Mouse (Mus musculus) right cerebral cortex, postnatal 25 days (tissue): ENCODE measurements around the gene Gtf2ird1.
"Not testable (repeated sequence)": the region's sequence is repeated elsewhere in the genome, so short reads cannot be mapped to it uniquely, and the experiment has no call there.

Experiments
- DNase-seq: peaks from one replicate; pipeline ENCODE4 v3.0.0; 2022

Gtf2ird1 gene

DNA sequence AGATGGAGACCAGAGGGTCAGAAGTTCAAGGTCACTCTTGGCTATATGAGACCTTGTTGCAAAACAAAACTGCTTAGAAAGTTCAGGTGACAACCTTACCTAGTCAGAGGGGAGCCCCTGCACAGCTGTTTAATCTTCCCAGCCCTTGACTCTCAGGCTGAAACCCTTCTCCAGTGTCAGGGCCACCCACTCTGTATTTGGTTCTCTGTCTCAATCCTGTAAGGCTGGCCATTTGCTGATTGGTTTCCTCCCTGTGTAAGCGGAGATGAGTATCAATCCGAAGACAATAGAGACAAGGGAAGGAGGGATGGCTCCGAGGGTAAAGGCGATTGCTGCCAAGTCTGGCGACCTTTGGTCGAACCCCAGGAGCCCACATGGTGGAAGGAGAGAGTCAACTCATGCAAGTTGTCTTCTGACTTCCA is 116.4 kb downstream of the Gtf2ird1 start:
- no peak for DNase-seq

DNA sequence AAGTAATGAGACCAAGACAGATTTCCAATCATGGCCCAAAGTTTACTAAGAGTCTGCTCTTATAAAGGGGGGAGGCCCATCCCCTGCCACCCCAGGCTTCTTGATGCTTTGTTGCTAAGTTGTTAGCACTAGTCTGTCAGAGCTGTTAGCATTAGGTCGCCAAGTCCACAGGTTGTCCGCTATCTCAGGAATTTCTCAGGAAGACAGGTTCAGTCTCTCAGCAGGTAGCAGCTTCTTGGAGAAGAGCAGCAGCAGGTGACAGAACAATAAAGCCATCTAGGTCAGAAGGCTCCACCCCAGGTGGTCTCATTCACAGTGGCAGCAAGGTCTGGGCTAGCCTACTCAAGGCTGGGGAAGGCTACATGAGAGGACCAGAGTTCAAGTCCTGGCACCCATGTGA is 119.5 kb downstream of the Gtf2ird1 start:
- not testable (repeated sequence) for DNase-seq

GRCm38 (mm10) chr5:134332743-134333142 is 123.8 kb downstream of the Gtf2ird1 start:
- DNase-seq, result no peak

- DNase-seq, result no peak
Measured at GRCm38 (mm10) chr5:134330082-134330481, 126.4 kb downstream of the Gtf2ird1 start.

- no peak for DNase-seq
Measured at GRCm38 (mm10) chr5:134329311-134329710, 127.2 kb downstream of the Gtf2ird1 start.

- no peak for DNase-seq
Measured at GRCm38 (mm10) chr5:134328482-134329001, 128.0 kb downstream of the Gtf2ird1 start.

DNA sequence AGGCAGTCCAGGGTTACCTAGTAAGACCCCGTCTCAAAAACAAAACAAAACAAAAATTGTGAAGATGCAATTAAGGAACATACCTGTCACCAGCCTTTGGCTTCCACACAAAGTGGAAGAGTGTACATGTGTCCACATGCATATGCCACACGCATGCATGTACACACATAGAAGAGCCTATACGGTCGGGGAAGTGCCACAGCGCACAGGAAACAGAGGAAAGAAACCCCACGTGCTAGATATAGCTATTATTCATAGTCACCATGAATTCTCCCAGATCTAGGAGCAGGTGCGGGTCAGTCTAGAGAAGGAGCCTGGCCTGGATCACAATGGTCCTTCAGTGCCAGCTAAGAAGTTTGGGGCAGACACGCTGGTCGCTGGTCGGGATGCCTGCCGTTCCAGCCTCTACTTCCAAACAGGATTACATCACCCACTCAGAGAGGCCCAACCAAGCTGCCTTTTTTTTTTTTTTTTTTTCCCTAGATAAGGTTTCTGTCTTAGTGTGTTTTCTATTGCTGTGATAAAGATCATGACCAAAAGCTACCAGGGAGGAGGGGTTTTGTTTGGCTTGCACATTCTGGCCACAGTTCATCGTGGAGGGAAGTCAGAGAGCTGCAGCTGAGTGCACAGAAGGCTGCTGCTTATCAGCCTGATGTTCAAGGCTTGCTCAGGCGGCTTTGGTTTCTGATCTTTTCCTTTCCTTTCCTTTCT is 130.5 kb downstream of the Gtf2ird1 start:
- no peak for DNase-seq

GRCm38 (mm10) chr5:134323869-134324268 is 132.6 kb downstream of the Gtf2ird1 start:
- no peak for DNase-seq

GRCm38 (mm10) chr5:134323311-134323710 is 133.2 kb downstream of the Gtf2ird1 start:
- no peak for DNase-seq

DNA sequence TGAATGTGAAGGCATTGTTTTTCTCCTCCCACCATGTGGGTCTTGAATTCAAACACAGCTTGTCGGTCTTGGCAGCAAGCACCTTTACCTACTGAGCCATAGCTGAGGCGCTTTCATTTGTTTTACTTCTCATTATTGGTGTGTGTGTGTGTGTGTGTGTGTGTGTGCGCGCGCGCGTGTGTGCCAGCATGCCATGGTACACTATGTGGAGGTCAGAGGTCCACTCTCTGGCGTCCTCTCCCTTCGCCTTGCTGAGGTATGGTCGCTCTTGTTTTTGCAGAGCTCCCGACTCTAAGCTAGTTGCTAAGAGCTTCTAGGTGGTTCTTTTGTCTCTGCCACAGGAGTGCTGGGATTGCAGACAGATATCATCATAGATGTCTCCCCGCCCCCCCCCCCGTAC is 134.2 kb downstream of the Gtf2ird1 start:
- no peak for DNase-seq

GRCm38 (mm10) chr5:134321699-134322098 is 134.8 kb downstream of the Gtf2ird1 start:
- no peak for DNase-seq

GRCm38 (mm10) chr5:134318903-134319302 is 137.6 kb downstream of the Gtf2ird1 start:
- DNase-seq, result no peak

DNA sequence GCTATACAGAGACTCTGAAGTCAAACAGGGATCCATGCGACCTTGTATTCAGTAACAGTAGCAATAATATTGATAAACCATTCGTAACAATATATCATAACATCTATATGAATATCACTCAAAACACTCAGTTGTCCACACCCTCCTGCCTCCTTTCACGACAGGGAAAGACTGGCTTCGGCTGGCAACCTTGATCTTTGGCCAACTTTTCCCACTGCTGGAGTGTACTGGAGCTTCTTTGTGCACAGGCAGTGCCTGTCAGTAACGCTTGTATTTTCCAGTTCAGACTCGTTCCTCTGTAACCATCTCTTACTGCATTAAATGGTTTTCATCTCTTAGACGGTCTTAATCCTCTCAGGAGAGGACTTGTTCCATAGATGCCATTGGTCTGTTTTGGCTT is 139.8 kb downstream of the Gtf2ird1 start:
- DNase-seq, result no peak

GRCm38 (mm10) chr5:134315623-134316350 is 140.7 kb downstream of the Gtf2ird1 start:
- DNase-seq, result no peak

DNA sequence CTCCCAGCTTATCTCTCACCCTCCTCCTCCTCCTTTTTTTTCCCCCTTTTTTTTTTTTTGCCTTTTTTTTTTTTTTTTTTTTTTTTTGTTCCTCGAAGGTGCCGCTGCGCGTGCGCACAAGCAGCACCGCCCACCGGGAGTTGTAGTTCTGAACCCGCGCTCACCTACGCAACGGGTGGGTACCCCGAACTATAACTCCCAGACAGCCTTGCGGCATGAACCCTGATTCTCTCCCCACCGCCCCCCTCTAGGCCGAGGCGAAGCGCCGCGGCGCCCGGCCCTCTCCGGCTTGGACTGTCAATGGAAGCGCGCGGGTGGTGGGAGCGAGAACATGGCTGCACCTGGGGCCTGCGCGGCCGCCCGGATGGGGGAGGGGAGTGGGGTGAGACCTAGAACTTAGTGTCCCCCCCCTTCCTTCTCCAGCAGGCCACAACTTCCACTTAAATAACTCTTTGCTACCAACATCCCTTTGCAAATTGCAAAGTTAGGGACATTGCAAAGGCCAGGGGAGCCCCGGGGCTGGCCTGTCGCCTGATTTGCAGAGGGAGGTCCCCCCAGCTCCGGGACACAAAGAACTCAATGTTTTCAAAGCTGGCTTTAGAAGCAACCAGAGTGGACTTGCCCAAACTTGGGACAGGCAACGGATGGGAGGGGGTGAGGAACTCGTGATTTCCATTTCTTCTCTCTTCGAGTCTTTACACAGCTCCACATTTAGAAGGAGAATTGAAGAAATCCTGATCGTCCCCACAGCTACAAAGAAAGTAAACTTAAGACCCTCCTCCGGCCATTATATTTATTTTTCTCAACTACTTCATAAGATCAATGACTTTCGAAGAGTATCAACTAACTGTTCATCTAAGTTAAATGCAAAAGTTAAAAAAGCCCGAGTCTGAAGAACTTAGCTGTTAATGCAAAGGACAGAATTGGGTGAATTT is 141.6 kb downstream of the Gtf2ird1 start, which contains the start of gene Gtf2i:
Gene Gtf2i, minus strand, starts transcription at position 73 of the 935 bp plus-strand sequence.
- DNase-seq, result peak; percentile 95

DNA sequence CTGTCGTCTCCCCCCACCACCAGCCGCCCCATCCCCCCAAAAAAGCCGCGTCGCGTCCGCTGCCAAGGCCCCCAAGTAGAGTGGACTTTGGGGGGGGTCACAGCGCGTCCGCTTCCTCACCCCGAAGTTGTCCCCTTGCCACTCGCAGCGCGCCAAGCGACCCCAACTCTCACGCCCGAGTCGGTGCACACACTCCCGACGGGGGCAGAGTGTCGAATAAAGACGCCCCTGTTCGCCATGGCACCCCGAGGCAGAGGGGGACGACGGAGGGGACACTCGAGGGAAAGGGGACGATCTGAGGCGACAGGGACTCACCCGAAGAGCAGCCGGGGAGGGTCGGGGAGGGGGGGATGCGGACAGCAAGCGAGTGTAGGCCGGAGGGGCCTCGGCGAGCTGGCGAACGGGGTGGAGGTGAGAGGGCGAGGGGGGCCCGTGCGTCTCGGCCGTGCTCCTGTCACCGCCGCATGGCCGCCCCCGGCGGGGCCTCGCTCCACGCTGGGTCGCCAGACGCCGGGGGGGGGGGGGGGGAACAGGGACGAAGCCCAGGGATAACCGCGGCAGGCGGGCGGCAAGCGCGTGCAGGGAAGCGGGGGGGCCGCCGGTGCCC is 142.3 kb downstream of the Gtf2ird1 start:
- no peak for DNase-seq

DNA sequence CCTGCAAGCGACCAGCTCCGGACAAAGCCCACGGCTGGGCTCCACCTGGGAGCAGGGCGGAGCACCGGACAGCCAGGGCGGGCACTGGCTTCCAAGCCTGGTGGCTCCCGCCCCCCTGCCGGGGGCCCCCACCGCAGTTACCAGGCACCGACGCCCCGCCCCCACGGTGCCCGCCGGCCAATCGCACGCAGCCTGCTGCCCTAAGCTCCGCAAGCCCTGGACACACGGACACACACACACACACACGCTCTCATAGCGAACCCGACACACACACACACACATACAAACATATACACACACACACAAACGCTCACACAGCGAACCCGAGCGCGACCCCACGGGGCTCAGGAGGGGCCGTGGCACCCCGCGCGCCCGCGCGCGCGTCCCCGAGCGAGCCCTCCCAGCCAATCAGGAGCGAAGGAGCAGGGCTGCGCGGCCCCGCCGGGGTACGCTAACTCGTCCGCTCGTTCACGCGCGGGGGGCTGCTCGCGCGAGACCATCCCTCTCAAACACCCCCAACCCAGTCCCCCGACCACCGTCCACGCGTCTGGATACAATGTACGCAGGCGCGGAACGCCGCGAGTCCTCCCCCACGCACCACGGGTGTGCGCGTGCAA is 143.0 kb downstream of the Gtf2ird1 start:
- DNase-seq, result peak; percentile 89

DNA sequence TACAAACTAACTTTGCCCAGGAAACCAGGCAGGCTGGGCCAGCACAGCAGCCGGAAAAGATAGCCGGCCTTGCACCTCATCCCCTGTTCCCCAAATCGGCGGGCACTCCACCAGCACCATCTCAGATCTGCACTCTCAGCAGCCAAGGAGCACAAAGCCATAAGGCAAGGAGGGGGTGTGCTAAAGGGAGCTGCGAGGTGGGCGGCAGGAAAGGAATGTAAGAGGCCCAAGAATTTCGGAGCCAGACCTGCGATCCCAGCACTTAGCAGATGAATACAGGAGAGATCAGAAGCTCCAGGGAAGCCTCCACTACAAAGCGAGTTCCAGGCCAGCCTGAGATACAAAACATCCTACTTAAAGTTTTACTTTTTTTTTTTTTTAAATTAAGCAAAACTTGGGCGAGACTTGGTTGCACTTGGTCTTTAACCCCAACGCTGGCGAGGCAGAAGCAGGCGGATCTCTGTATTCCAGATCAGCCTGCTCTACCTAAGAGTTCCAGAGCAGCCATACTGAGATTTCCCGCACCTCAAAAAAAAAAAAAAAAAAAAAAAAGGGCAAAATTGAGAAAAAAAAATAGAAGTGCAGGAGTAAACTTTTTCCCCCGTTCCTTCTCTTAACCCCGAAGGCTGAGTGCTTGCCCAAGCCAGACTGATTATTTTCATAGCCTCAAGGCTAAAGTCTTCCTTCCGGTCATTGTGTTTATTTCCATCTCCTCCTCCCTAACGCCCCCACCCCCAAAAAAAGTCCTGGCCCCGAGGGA is 143.6 kb downstream of the Gtf2ird1 start:
- DNase-seq, result peak; percentile 68

DNA sequence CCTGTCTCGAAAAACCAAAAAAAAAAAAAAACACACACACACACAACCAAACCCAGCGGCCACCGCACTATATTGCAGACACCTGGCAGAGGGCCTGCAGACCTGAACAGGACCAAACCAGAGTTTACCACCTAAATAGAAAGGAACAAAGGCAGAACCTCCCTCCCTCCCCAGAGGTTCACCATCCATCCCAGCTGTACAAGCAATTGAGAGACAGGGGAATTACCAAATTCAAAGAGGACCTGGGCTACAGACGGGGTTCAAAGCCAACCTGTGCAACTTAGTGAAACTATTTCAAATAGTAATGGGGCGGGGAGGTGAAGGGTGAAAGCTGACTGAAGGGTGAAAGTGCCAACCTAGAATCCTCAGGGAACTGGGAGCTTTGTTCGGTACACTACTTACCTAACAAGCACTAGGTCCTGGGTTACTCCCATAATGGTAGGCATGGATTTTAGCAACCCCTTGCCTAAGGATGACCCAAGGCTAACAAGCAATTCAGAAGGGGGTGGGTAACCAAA is 144.6 kb downstream of the Gtf2ird1 start:
- no peak for DNase-seq

DNA sequence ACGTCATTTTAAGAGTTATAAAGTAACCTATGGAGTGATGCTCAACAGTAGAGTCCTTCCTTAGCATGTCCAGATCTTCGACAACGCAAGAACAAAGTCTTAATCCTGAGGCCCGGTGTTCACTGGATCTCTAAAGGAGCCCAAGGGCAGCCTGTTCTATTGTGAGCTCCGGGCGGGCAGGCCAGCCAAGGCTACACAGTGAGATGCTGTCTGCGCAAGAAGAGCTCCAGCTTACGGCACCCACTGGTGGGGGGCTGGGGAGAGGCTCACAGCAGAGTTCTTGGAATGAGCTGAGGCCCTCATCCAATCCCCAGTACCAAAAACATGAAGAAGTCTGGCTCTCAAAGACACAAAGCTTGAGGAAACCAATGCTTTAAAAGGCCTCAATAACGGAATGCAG is 146.3 kb downstream of the Gtf2ird1 start:
- DNase-seq, result no peak

- DNase-seq, result no peak
Measured at GRCm38 (mm10) chr5:134309345-134309744, 147.2 kb downstream of the Gtf2ird1 start.
